Mouse (Mus musculus) mouse embryonic stem cell (cell line): ENCODE results near the gene Hdac4.

Experiments
- in situ Hi-C, 2 experiments: fragments of 300-500 bp; cut with MboI; formaldehyde crosslinking; loops; 1 replicate in 1 of 2; 3 replicates in 1 of 2; pipeline ENCODE4 v1.14.3; 2019 to 2020; ENCODE audit warnings: low sequenced_read_pairs in 2 of 2, low pct_unique_long_range_greater_than_20kb in 1 of 2, mixed read lengths in 1 of 2; ENCODE audit not compliant: unreplicated experiment in 1 of 2

Hdac4 gene

GRCm38 (mm10) chr1:91964486-91965335 is 230.8 kb downstream of the Hdac4 start:
- in situ Hi-C loops = no loop called here

GRCm38 (mm10) chr1:91962256-91962655 is 233.2 kb downstream of the Hdac4 start:
- in situ Hi-C loops = no loop called here

DNA sequence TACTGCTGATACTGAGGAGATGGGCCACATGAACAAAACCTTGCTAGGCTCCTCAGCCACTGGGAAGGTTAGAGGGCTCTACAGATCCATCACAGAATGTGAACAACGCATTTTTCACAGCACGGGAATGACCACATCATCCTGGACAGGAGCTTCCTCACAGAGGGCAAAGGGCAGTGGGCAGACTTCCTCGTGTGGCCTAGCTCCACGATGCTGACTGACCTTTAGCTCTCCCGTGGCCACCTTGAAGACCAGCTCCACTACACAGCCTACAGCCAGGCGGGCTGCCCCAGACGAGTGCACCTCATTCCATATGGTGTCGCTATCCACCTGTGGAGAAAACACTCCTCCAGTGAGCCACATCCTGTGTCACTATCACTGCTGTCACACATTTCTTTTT is 234.3 kb downstream of the Hdac4 start:
- in situ Hi-C loops = no loop called here

- in situ Hi-C loops = no loop called here
Observed at GRCm38 (mm10) chr1:91959891-91960290, 235.6 kb downstream of the Hdac4 start.

DNA sequence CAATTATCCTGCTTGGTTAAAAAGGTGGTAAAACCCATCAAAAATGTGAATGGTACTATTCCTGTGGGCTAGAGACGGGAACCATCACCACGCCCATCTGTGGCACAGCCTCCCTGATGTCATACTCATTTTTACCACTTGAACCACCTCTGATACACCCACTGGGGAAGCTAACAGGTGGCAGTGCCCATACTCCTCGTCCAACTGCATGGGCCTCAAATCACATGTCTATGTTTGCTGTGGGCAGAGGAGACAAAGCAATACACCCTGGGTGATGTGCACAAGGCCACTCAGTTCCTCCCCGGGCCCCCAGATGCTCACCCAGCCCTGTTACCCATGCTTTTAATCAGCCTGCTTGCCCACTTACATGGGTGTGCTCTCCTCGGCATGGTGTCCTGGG is 236.5 kb downstream of the Hdac4 start:
- in situ Hi-C loops = no loop called here

GRCm38 (mm10) chr1:91956229-91956628 is 239.3 kb downstream of the Hdac4 start:
- in situ Hi-C loops = no loop called here

DNA sequence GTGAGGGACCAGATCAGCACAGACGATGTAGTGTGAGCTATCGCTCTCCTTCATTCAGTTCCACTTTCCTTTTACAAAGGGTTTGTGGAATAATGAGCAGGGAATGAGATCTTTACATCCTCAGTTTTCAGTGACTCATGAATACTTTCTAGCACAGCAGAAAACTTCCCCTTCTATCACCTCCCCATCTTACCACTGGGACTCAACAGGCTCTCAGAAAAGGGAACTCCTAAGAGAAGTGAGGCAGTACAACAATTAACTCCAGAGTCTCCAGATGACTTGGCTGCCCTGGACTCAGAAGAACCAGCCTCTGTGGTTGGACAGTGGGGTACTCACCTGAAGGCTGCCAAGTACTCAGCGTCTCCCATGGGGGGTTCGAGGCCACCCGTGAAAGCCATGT is 240.5 kb downstream of the Hdac4 start:
- in situ Hi-C loops = no loop called here

GRCm38 (mm10) chr1:91952912-91953311 is 242.6 kb downstream of the Hdac4 start:
- in situ Hi-C loops = no loop called here

- in situ Hi-C loops = no loop called here
Observed at GRCm38 (mm10) chr1:91947441-91947840, 248.1 kb downstream of the Hdac4 start.

DNA sequence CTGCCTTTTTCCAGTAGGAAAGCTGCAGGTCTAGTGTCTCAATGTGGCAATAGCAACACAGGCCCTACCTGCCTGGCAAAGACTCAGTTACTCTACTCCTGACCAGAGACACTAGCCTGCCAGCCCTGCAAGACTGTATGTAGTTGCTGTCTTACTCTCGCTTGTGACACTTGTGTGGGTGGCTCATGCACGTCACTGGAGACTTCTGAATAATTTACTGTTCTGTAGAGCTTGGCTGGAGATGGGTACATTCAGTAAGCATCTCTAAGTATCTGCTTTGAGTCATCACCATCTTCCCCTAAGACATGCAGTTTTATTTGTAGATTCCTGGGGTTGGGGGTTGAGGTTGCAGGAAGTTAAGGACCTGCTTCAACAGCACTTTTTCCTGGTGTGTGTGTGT is 252.9 kb downstream of the Hdac4 start:
- in situ Hi-C loops = no loop called here

DNA sequence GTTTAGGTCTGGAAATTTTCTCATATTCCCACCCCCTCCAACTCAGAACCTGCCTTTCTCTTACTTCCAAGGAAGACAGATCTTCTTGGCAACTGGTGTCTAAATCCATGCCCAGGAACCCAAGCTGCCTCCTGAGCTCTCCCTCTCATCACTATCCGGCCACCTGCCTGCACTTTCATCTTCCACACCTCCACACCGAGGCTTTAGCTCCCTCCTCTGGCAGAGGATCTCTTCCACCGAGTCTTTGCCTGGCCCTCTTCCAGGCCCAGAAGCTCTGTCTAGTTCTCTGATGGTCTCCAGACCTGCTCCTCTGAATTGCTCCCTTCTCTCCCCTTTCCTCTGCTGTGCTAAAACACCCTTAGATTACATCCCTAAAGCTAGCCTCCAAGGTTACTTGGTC is 253.5 kb downstream of the Hdac4 start:
- in situ Hi-C loops = no loop called here

DNA sequence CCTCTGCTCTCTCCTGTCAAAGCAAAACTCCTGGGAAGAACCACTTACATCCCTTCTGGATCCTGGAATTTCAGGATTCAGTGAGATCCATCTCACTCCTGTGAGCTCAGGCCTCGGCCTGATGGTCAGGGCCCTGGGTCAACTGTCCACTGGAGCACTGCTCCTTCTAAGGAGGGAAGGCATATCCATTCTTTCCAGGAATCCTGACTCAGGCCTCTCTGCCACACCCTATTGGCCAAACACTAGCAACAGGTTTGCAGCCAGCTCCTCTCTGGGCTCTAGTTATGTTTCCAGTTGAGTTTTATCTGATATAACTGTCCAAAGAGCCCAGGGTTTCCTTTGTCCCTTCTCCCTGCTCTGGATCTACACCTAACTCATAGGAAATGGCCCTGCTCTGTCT is 254.4 kb downstream of the Hdac4 start:
- in situ Hi-C loops = no loop called here

DNA sequence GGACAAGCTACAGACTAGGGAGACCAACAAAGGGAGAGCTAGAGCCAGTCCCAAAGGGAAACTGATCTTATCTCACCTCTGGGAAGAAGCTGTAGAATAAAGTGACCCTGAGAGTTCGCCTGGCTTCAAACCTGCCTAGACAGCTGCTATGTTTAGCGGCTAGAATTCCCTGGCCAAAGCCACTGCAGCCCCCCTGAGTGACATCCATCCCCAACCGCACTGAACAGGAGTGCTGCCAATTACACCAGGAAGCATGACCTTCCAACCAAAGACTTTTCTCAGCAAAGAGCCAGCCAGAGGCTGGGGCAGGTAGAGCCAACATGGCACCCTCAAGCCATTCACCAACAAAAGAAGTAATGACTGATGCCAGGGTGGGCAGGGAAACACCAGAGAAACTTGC is 260.3 kb downstream of the Hdac4 start:
- in situ Hi-C loops = no loop called here

- in situ Hi-C loops = no loop called here
Observed at GRCm38 (mm10) chr1:91933681-91934080, 261.8 kb downstream of the Hdac4 start.

- in situ Hi-C loops = no loop called here
Observed at GRCm38 (mm10) chr1:91932221-91932620, 263.3 kb downstream of the Hdac4 start.

DNA sequence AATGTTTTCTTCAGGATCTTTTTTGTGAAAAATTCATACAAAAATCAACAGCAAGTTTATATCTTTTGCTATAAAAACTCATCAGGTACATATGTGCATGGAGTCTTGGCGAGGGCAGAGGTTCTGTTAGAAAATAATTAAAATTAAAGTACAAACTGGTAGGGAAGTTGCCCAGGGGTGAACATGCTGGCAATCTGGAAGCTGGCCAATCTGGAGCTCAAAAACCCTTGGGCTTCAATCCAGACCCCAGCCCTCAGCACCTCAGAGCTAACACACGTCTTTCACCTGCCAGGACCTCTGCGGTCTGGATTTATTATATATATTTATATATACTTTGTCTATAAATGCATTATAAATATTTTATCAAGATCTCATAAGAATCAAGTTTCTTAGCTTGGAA is 263.7 kb downstream of the Hdac4 start:
- in situ Hi-C loops = no loop called here

DNA sequence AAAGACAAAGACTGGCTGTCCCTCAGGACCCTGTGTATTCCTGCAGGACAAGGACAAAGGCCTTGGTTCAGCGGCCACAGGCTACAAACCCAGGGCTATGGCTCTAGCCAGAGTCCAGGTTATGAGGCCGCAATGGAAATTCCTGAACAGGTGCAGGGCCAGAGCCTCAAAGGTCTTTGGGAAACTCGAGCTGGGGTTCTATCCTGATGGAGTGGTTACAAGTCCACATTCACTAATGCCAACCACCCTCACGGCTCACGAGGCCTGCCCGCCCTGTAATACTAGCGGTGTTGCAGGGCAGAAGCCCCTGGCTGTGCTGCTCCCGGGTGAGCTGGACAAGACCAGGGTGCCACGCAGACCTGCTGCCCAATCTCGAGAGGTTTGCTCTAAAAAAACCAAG is 264.3 kb downstream of the Hdac4 start:
- in situ Hi-C loops = no loop called here

- in situ Hi-C loops = no loop called here
Observed at GRCm38 (mm10) chr1:91929051-91929450, 266.4 kb downstream of the Hdac4 start.

DNA sequence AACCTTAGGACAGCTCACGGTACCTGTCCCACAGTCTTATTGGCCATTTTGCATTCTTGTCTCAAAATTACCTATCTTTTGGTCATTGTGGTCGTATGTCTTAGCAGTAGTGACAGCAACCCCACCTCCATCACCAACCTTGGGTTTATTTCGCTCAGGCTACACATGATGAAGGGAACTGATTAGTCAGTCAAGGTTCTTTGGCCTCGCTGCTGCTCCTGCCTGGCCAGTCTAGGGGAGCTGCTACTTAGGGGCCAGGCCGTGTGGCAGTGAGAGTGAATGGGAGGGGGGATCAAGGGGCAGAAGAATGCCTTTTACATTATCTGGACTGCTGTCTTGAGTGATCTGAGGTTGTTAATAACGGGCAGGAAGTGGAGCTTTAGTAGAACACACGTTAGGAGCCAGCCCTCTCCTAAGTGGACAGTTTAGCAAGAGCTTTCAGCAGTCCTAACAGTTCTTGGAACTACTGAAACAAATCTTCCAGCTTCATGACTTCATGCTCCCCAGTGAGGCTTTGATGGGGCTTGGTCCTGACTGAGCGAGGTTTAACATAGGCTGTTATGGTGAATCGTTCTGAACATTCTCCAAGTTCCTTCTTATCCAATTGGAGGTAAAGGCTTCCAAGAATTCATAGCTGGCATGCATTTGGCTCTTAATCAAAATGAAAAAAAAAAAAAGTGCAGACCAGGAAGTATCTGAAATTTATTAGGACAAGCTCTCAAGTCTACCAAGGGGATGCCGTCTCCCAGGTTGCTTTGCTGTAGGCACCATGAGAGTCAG is 267.8 kb downstream of the Hdac4 start:
- in situ Hi-C loops = no loop called here

- in situ Hi-C loops = loop anchor here (25.0 kb wide), 3 partner anchors 439 to 689 kb away; partner anchors contain the start of genes Ndufa10 (in 1 of the 2), Olfr12 (in 1 of the 2) and Olfr1410 (in 1 of the 2)
Observed at GRCm38 (mm10) chr1:91923567-91923966, 271.9 kb downstream of the Hdac4 start.
